Mouse (Mus musculus) intestine, embryonic 16.5 days (tissue): ENCODE measurements at regions not wholly inside any gene's neighbourhood (a gene's known extent, or its start where the extent isn't known, plus 50 kb on each side); places are given as distances from the start of the nearest gene placed in this dataset.
A peak's percentile ranks its signal among the peaks of the same experiment; 100 is the strongest.

Experiments used
- ATAC-seq: fragments of 200-750 bp; cut with Nextera tagmentation; 2 replicates; pipeline ENCODE4 v1.8.0; 2017; ENCODE audit warnings: moderate TSS enrichment, moderate library complexity
- H3K27ac ChIP-seq: fragments of 300-500 bp; sonication (generic); 2 replicates; pipeline ENCODE4 v1.5.1; 2014; ENCODE audit warnings: mild to moderate bottlenecking, low read length
- H3K27me3 ChIP-seq: fragments of 300-500 bp; sonication (generic); replicated peaks from 2 replicates; pipeline ENCODE4 v1.6.1; 2014; ENCODE audit warnings: low read length, control low read depth, mixed read lengths; ENCODE audit not compliant: control insufficient read depth, insufficient read depth
- H3K36me3 ChIP-seq: fragments of 300-500 bp; sonication (generic); 2 replicates; pipeline ENCODE4 v1.6.1; 2014; ENCODE audit warnings: low read length, control low read depth; ENCODE audit not compliant: control insufficient read depth, insufficient read depth
- H3K4me1 ChIP-seq: fragments of 300-500 bp; sonication (generic); 2 replicates; pipeline ENCODE4 v1.6.1; 2014; ENCODE audit warnings: low read length, control low read depth, mixed read lengths; ENCODE audit not compliant: control insufficient read depth, insufficient read depth
- H3K4me2 ChIP-seq: fragments of 300-500 bp; sonication (generic); 2 replicates; pipeline ENCODE4 v1.6.1; 2014; ENCODE audit warnings: low read depth, low read length, control low read depth
- H3K4me3 ChIP-seq: fragments of 300-500 bp; sonication (generic); 2 replicates; pipeline ENCODE4 v1.5.1; 2014; ENCODE audit warnings: mild to moderate bottlenecking, low read length
- H3K9ac ChIP-seq: fragments of 300-500 bp; sonication (generic); 2 replicates; pipeline ENCODE4 v1.6.1; 2014; ENCODE audit warnings: low read depth, low read length
- H3K9me3 ChIP-seq: fragments of 300-500 bp; sonication (generic); 2 replicates; pipeline ENCODE4 v1.6.1; 2016; ENCODE audit warnings: low read length, control low read depth; ENCODE audit not compliant: control insufficient read depth
- WGBS: fragments of 180-500 bp; shearing (Covaris S2); extraction: QIAGEN DNeasy Blood & Tissue Kit; methylation state at CpG from one replicate; pipeline ENCODE4 v1.1.7; 2014; 5-methylcytosine and 5-hydroxymethylcytosine counted together

- no peaks in the 10 kb centered on the region for H3K36me3 ChIP-seq
- H3K9ac ChIP-seq, result no peak overlapping the region
- 0 out of 2 replicates have a peak, but pooled peaks have one; percentile 42 for ATAC-seq
- no peak overlapping the region; the same call in 1 of the 2 replicates for H3K4me2 ChIP-seq
- WGBS, result 47% methylated on average over 8 of the region's 8 CpGs
- peak overlapping the region; percentile 33; the same call in 1 of the 2 replicates for H3K27ac ChIP-seq
- no peak overlapping the region for H3K4me3 ChIP-seq
- peaks cover 11% of the 10 kb centered on the region for H3K4me1 ChIP-seq
- no peaks in the 10 kb centered on the region for H3K27me3 ChIP-seq
- H3K9me3 ChIP-seq, result no peaks in the 10 kb centered on the region
Observed at GRCm38 (mm10) chr4:58668368-58669153, 114.9 kb upstream of the Lpar1 start.

GRCm38 (mm10) chr4:58663628-58664205 lies 110.0 kb upstream of the Lpar1 start:
- Histone ChIP-seq H3K4me3 (no peak overlapping the region), H3K9me3 (no peaks in the 10 kb centered on the region), H3K4me2 (no peak overlapping the region), H3K4me1 (peaks cover 4% of the 10 kb centered on the region; the same call in 1 of the 2 replicates), H3K27ac (no peak overlapping the region), H3K9ac (no peak overlapping the region), H3K36me3 (no peaks in the 10 kb centered on the region), H3K27me3 (no peaks in the 10 kb centered on the region)
- 43% methylated on average over 6 of the region's 6 CpGs for WGBS
- no peak for ATAC-seq

GRCm38 (mm10) chr4:58661781-58662293 lies 108.1 kb upstream of the Lpar1 start:
- peak; percentile 70; the same call in 1 of the 2 replicates for ATAC-seq
- no peak overlapping the region for H3K9ac ChIP-seq
- no peaks in the 10 kb centered on the region for H3K27me3 ChIP-seq
- peaks cover 4% of the 10 kb centered on the region; the same call in 1 of the 2 replicates for H3K4me1 ChIP-seq
- H3K27ac ChIP-seq, result no peak overlapping the region
- no peak overlapping the region for H3K4me3 ChIP-seq
- H3K36me3 ChIP-seq, result no peaks in the 10 kb centered on the region
- 53% methylated on average over 4 of the region's 4 CpGs for WGBS
- no peak overlapping the region for H3K4me2 ChIP-seq
- H3K9me3 ChIP-seq, result no peaks in the 10 kb centered on the region

DNA sequence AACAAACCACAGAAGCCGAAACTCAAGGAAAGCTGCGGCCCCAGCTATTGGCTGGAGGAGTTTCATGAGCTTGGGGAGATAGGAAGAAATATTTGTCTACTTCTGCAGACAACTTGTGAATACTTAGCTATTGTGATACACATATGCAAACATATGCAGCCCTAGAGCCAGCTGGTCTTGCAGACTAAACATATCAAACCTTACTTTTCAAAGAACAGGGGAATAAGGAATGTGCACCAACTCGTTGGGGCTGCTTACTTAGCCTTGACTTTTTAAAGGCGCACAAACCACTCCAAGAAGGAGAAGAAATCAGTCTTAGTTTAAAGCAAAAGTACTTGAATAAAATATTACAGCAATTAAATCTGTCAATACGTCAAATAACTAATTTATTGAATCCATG lies 106.8 kb upstream of the Lpar1 start:
- ATAC-seq, result no peak
- H3K27ac ChIP-seq, result no peak overlapping the region
- H3K4me3 ChIP-seq, result no peak overlapping the region
- no peaks in the 10 kb centered on the region for H3K9me3 ChIP-seq
- no peak overlapping the region for H3K4me2 ChIP-seq
- H3K36me3 ChIP-seq, result no peaks in the 10 kb centered on the region
- no peaks in the 10 kb centered on the region for H3K27me3 ChIP-seq
- no peak overlapping the region for H3K9ac ChIP-seq
- H3K4me1 ChIP-seq, result peaks cover 4% of the 10 kb centered on the region; the same call in 1 of the 2 replicates
- 38% methylated on average over 5 of the region's 5 CpGs for WGBS

DNA sequence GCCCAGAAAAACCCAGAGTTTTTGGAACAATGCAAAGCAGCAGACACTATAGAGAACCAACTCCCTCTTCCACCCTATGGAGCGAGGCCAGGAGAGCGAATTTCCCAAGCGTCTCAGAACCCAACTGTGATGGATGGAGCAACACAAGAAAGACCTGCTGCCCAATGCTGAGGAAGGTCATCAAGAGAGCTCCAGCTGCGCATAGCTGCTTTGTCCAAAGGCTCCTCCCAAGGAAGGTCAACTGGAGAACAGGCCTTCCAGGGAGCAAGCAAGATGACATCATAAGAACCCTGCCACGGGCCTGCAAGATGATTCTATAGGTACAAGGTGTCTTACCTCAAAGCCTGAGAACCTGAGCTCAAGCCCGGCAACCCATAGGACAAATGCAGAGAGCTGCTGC lies 104.5 kb upstream of the Lpar1 start:
- Histone ChIP-seq H3K9me3 (no peaks in the 10 kb centered on the region), H3K27me3 (no peaks in the 10 kb centered on the region), H3K27ac (no peak overlapping the region), H3K4me1 (peaks cover 4% of the 10 kb centered on the region; the same call in 1 of the 2 replicates), H3K36me3 (no peaks in the 10 kb centered on the region), H3K4me3 (no peak overlapping the region), H3K4me2 (no peak overlapping the region), H3K9ac (no peak overlapping the region)
- 74% methylated on average over 6 of the region's 6 CpGs for WGBS
- ATAC-seq, result no peak

- no peak for ATAC-seq
- no peaks in the 10 kb centered on the region for H3K9me3 ChIP-seq
- no peaks in the 10 kb centered on the region for H3K4me1 ChIP-seq
- H3K27me3 ChIP-seq, result no peaks in the 10 kb centered on the region
- no peaks in the 10 kb centered on the region for H3K36me3 ChIP-seq
- no peak overlapping the region for H3K9ac ChIP-seq
- WGBS, result 47% methylated on average over 2 of the region's 2 CpGs
- no peak overlapping the region for H3K27ac ChIP-seq
- no peak overlapping the region for H3K4me2 ChIP-seq
- H3K4me3 ChIP-seq, result no peak overlapping the region
Observed at GRCm38 (mm10) chr4:58647761-58648295, 94.1 kb upstream of the Lpar1 start.

GRCm38 (mm10) chr4:58646821-58647220 lies 93.1 kb upstream of the Lpar1 start:
- ATAC-seq, result no peak
- Histone ChIP-seq H3K4me3 (no peak overlapping the region), H3K27me3 (no peaks in the 10 kb centered on the region), H3K9me3 (no peaks in the 10 kb centered on the region), H3K9ac (no peak overlapping the region), H3K27ac (no peak overlapping the region), H3K4me1 (no peaks in the 10 kb centered on the region), H3K4me2 (no peak overlapping the region), H3K36me3 (no peaks in the 10 kb centered on the region)
- WGBS, result 93% methylated on average over 6 of the region's 6 CpGs

DNA sequence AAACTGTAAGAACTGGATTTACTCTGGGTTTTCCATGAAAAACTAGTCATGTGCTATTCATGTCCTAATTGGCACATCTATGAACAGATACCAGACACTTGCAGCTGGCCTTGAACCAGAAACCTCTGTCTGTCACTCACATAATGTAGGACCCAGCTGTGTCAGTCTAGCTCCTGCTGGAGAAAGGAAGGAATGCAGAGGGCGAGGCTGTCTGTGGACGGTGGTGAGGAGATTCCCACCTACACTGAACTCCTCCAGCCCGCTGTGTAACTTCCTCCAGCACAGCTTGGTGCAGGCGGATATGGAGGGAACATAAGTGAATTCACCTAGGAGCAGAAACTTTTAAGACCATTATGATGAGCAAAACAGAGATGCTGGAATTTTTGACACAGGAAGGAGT lies 89.7 kb upstream of the Lpar1 start:
- H3K4me3 ChIP-seq, result no peak overlapping the region
- H3K27me3 ChIP-seq, result no peaks in the 10 kb centered on the region
- no peaks in the 10 kb centered on the region for H3K9me3 ChIP-seq
- no peak overlapping the region for H3K9ac ChIP-seq
- no peak overlapping the region for H3K27ac ChIP-seq
- no peaks in the 10 kb centered on the region for H3K36me3 ChIP-seq
- no peaks in the 10 kb centered on the region for H3K4me1 ChIP-seq
- whole genome bisulfite sequencing, result 49% methylated on average over 4 of the region's 4 CpGs
- H3K4me2 ChIP-seq, result no peak overlapping the region
- ATAC-seq, result no peak

GRCm38 (mm10) chr4:58642236-58642635 lies 88.5 kb upstream of the Lpar1 start:
- H3K27me3 ChIP-seq, result no peaks in the 10 kb centered on the region
- H3K9me3 ChIP-seq, result no peaks in the 10 kb centered on the region
- no peak for ATAC-seq
- no peak overlapping the region for H3K27ac ChIP-seq
- no peaks in the 10 kb centered on the region for H3K4me1 ChIP-seq
- H3K9ac ChIP-seq, result no peak overlapping the region
- H3K4me2 ChIP-seq, result no peak overlapping the region
- H3K4me3 ChIP-seq, result no peak overlapping the region
- WGBS, result 79% methylated on average over 10 of the region's 10 CpGs
- no peaks in the 10 kb centered on the region for H3K36me3 ChIP-seq
